Mouse (Mus musculus) layer of hippocampus, adult 8-10 months (tissue): ENCODE measurements around the gene Htr3a. TPM values are rescaled to one million over a fixed set of nuclear protein-coding genes. Genes with fewer than 3 reads are reported as not detected.

Experiments
- DNase-seq, 2 experiments: peaks; one replicate each; pipeline ENCODE4 v3.0.0; 2022; ENCODE audit warnings: low spot score in 2 of 2
- total RNA-seq, 4 experiments: library from RNA; stranded (reverse); gene quantifications; 2 replicates each; pipeline ENCODE4 v1.2.4; 2022

Gene Htr3a
- total RNA-seq, 4 experiments from 2014 or later, result 12.0 to 16.6 (median 13.9) TPM

GRCm38 (mm10) chr9:48849531-48849930 is 61.4 kb downstream of the Htr3a start:
- no peak for DNase-seq

Other genes with a start within 250 kb of the Htr3a start
- gene Zbtb16, start 74.9 kb downstream of the Htr3a start, total RNA-seq, result 100 to 1,000 TPM; 118 to 146 (median 137) TPM
- not detected for gene Htr3b, start 53.9 kb upstream of the Htr3a start, total RNA-seq
- 10 to 100 TPM; 35.2 to 40.7 (median 35.6) TPM for gene Usp28, start 74.3 kb upstream of the Htr3a start, total RNA-seq
- gene Zw10, start 144.5 kb upstream of the Htr3a start, total RNA-seq, result 10 to 100 TPM; 16.4 to 21.8 (median 17.6) TPM
- gene Tmprss5, start 170.2 kb upstream of the Htr3a start, total RNA-seq, result 1 to 10 TPM; 1.2 to 2.8 (median 2.3) TPM